Mouse (Mus musculus) ES-E14 (cell line): Measurements from ENCODE around the gene Mansc4.

Experiments used
- CHD2 ChIP-seq: IDR thresholded peaks from 2 replicates; pipeline ENCODE4 v1.6.1; 2014; ENCODE audit warnings: mild to moderate bottlenecking, low read depth, low read length, inconsistent platforms
- HCFC1 ChIP-seq: IDR thresholded peaks from 2 replicates; pipeline ENCODE4 v1.6.1; 2012; ENCODE audit warnings: low read length, inconsistent platforms, borderline replicate concordance; ENCODE audit not compliant: insufficient read depth
- MAFK ChIP-seq: IDR thresholded peaks from 2 replicates; pipeline ENCODE4 v1.6.1; 2014; ENCODE audit warnings: mild to moderate bottlenecking, low read depth, low read length, inconsistent platforms; ENCODE audit not compliant: insufficient read depth
- ZC3H11A ChIP-seq: IDR thresholded peaks from 2 replicates; pipeline ENCODE4 v1.6.1; 2012; ENCODE audit warnings: low read depth, mild to moderate bottlenecking, inconsistent platforms, low read length, borderline replicate concordance
- ZNF384 ChIP-seq: IDR thresholded peaks from 2 replicates; pipeline ENCODE4 v1.6.1; 2012; ENCODE audit warnings: low read depth, low read length, inconsistent platforms

GRCm38 (mm10) chr6:147085398-147086040, 1.3 kb downstream of the Mansc4 start:
- TF ChIP-seq CHD2 (no peak), ZC3H11A (no peak), ZNF384 (no peak), MAFK (no peak), HCFC1 (no peak)
